Mouse (Mus musculus): Measurements from ENCODE around the gene Tdrd6.

Gene Tdrd6

DNA sequence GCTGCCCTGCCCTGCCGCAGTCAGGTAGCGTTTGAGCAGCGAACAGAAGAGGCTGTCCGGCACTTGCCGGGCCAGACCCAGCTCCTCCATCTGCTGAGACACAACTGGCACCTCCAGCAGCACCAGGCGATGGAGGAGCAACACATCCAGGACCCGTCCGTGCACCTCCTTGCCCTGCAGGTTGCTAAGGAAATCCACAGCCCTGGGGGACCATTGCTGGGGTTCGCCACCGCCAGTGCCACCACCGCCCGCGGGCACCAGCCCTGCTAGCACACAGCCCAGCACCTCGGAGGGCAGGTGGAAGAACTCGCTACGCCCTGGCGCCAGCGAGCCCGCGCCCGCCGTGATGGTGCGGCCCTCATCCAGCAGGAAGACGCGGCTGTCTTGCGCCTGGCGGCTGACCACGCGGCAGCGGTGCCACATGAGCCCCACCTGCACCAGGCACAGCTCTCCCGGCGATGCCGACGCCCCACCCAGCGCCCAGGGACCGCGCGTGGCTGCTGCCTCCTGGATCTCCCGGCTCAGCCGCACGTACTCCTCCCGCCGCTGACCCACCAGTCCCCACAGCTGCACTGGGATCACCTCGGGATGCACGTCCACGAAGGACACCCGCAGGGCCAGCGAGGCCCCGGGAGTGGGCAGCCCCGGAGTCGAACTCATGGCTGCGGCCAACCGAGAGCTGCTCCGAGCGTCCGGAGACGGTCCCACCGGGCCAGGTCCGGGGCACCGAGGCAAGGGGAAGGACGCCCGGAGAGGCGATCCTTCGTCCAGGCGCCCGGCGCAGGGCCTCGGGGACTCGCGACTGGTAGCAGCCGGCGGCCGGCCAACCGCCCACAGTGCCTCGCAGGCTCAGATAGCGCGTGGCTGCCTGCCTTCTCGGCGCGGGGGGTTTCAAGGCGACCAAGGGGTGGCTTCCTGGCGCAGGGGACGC, at the start of gene Tdrd6:
TSS of gene Tdrd6 (minus strand) at position 804 of the 931 bp plus-strand sequence.
- no peak for DNase-seq (ENCODE audit: low spot score)

DNA sequence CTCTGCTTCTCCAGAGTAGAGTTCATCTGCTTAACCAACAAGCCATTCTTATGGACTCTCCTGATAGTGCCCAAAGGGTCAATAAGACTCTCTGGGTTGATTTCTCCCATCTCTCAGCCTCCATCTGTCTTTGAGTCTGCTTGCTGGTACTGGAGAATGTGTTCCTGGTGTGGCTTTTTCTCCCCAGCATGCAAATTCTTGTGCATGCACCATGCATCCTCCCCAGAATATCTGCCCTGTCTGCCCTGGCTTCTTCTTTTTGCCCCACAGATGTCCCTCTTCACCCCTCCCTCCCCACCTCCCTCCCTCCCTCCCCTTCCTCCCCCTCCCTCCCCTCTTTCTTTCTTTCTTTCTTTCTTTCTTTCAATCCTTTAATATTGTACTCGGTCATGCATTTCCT, 47.2 kb upstream of the Tdrd6 start:
- DNase-seq (ENCODE audit: low spot score): no peak

DNA sequence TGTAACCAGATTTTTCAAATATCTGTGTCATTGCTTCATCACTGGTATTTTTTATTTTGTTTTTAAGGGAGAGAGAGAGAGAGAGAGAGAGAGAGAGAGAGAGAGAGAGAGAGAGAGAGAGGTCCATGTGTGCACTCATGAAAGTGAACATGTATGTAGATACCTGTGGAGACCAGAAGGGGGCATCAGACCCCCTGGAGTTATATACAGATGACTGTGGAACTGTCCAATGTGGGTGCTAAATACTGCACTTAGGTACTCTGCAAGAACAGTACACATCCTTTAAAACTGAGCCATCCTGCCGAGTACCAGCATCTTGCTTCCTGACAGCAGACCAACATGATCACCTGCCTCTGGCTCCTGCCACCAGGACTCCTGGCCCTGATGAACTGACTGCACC, 46.1 kb upstream of the Tdrd6 start:
- no peak for DNase-seq (ENCODE audit: low spot score)

DNA sequence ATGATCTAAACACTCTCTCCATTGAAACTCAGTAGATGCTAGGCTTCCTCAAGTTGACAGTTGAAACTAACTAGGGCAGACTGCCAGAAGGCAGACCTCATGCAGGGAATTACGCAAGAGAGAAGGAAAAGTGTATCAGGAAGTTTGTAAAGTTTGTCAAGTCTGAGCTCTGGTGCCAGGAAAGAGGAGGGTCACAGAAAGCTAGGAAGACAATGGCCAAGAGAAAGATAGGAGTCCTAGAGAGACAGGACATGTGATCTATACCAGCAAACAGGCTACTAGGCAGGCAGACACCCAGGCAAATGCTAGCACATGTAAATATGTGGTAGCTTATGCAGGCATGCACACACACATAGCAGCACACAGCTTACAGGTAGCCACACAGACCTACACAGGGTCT, 45.1 kb upstream of the Tdrd6 start:
- no peak for DNase-seq (ENCODE audit: low spot score)

DNA sequence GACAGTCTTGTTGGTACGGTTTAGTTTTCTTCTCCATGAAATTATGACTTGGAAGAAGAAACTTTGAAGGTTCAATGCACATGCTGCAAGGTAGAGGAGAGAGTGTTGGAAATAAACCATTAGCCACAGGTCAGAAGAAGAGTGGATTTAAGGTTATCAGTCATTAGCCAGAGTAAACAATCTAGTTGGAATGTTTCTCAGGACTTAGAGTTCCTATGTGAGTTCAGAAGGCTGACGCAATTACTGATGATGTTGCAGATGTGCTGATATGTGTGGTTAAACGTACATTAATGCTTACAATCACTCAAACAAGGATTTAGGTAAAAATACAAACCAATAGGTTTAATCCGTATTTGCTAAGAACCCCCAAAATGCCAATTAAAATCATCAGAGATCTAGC, 41.8 kb upstream of the Tdrd6 start:
- no peak for DNase-seq (ENCODE audit: low spot score)

DNA sequence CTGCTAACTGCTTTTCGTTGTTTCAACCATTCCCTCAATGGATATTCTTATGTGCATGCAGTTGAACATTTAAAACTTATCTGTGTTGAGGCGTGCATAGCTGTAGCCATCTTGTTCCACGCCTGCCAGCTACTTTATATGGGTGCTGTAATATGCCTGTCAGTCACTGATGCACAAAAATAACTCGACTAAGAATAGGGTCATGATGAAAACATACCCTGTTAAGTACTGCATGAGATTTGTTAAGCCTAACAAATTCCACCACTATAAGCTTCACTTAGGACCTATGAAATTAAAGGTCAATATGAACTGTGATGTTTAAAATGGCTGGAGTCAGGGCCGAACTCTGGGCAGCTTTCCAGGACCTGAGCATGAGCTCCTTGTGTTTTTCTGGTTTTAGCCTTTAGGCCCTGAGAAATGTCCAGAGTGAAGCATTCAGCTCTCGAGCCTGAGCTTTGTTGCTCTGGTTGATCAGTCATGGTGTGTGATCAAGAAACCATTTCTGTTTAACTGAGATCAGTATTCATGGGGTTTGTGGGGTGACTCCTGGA, 39.1 kb upstream of the Tdrd6 start:
- no peak for DNase-seq (ENCODE audit: low spot score)

DNA sequence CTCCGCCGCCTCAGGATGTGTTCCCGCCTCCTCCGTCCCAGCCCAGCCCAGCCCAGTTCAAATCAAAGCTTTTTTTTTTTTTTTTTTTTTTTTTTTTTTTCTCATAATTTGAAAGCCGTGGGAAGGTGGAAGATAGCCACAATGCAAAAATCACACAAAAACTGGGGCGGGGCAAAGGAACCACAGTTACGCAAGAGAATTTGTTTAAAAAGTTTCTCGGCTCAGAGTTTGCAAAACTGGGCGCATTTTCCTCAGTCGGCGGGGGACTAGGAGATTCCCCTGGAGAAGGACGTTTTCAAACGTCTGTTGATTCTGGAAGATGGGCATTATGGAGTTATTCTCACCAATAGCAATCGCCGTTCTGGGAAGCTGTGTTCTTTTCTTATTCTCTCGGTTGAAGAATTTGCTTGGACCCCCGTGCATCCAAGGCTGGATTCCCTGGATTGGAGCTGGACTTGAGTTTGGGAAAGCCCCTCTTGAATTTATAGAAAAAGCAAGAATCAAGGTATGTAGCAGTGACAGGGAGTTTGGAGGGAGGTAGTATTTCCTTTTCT, 37.3 kb upstream of the Tdrd6 start, which contains the start of gene Cyp39a1:
TSS of gene Cyp39a1 (plus strand) at position 136 of the 554 bp plus-strand sequence.
- no peak for DNase-seq (ENCODE audit: low spot score)

DNA sequence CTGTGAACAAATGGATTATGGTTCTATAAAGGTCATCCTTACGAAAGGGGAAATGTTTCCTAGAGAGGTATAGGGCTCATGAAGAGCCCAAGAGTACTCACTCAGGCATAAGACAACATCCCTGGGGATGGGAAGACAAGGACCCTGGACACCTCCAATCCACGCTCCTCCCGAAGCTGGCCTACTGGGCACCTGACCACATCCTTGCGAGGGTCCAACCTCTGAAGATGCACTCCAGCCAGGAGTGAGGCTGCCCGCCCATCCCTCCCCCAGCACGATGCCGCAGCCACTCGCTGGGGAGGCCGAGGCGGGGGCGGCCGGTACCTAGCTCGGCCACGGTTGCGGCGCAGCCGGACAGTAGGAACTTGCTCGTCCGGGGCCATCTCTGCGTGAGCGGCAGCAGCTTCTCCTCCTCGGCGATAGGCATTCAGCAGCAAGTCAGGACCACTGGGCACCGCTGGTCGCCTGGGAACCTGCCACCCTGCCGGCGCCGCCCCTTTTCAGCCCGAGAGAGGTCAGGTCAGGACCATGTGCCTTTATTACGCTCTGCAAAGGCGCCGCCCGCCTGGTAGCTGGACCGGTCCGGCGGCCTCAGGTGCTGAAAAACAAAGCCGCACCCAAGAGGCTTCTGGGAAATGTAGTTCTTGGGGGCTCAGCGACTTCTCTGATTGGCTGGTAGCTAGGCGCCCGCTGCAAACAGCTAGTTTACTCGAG, 36.6 kb upstream of the Tdrd6 start, which contains the start of gene Slc25a27:
TSS of gene Slc25a27 (minus strand) at position 639 of the 714 bp plus-strand sequence.
- peak; percentile 82 for DNase-seq (ENCODE audit: low spot score)

DNA sequence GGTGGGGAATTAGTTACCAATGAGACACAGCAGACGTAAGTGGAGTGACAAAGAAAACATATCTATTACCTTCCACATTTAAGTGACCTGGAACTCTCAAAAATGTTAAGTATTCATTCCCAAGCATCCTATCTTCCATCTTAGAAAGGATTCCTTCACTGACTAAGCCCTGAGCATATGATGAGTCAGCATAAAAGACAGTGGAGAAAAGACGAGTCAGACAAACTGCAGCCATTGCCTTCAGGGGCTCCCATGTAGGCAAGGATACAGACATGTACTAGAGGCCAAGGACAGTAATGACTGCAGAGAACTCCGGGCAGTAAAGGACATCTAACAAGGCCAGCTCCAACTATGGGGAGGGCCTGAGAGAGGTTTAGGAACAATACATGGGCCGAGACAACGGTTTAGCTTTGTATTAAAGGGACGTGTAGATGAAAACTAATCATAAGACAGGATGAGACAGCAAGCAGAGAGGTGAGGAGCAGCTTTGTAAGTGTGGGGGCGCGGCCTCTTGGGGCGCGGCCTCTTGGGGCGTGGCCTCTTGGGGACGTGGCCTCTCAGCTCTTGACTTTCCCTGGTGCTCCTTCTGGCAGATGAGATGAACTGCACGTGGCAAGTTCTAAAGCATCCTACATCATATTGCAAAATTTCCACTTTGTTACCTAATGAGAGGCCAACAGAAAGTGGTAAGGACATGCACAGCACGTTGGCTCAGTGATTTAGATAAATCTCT, 21.4 kb upstream of the Tdrd6 start:
- no peak for DNase-seq (ENCODE audit: low spot score)

DNA sequence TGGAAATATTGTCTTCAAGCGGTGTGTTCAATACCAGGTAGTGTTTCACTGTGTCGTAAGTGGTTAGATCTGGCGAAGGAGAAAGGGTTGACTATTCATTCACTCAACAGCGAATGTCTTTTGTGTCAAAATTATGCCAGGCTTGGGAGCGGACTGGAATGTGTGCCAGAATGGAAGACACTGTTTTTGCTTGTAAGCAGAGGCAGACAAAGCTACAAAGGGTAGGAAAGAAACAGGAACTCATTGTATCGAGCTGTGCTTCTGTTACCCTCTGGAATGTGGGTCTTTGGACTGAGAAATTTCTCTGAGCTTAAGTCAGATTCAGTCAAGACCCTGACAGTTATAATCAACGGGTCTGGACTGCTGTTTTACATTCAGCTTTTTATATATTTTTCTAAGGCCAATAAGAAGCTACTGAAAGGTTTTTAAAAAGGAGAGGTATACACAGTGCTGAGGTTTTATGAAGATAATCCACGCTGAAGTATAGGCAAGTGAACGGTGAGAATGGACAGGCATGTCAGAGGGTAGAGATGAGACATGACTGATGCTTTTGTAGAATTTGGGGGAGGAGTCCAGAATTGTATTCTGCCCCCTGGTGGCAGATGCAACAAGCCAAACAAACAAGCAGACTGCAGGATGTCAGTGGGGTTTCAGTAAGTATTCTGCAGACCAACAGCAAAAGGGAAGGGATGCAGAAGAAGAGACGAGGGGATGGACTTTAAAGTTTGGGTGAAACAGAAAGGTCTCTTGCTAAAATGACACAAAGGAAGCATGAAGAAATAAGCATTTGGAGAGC, 19.7 kb upstream of the Tdrd6 start:
- no peak for DNase-seq (ENCODE audit: low spot score)

DNA sequence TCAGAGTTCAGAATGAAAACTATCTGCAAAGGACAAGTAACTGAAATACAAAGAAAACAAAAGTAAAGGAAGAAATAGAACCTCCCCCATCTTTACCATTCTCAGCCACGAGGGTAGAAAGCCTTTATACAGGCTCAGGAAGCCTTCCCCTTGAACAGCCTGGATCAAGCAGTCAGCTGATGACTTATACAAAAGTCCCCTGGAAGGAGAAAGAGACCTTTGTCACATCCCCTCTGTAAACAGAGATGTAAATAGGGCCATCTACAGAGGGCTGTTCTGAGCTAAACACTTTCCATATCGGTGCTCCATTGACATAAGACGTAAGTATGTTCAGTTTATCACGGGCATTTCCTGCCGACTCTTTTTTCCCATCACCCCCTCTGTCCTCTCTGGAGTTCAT, 16.8 kb upstream of the Tdrd6 start:
- DNase-seq (ENCODE audit: low spot score): no peak

DNA sequence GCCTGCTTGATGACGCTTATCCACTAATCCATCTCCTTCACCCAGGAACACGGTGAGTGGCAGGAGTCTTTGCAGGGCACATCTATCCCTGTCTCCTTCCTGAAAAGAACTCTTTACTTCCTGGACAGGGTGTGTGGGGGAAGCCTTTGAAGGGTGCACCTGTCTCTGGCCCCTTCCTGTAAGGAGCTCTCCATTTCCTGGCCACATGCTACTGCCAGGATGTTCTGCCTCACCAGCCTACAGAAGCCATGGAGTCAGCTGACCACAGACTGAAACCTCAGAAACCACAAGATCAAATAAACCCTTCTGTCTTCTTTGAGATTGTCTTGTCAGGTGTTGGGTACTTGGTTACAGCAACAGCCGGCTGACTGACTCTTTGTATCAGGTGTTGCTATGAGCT, 15.0 kb upstream of the Tdrd6 start:
- no peak for DNase-seq (ENCODE audit: low spot score)

DNA sequence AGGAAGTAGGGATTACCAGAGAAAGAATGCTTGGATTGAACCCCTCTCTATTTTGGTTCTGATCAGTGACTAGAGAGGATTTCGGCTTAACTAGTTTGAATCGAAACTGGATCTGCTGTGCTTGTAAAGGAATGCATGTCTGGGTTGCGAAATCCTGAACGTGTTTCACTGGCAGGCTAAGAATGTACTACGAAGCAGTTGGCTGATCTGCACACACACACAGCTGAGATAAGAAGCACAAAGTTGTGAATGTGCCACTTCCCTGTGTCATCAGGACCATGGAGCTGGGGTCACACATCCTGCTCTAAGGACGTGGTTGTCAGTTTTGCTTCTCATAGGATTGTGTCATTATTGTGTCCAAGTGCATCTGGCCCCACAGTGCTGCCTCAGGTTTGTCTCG, 14.3 kb upstream of the Tdrd6 start:
- no peak for DNase-seq (ENCODE audit: low spot score)

DNA sequence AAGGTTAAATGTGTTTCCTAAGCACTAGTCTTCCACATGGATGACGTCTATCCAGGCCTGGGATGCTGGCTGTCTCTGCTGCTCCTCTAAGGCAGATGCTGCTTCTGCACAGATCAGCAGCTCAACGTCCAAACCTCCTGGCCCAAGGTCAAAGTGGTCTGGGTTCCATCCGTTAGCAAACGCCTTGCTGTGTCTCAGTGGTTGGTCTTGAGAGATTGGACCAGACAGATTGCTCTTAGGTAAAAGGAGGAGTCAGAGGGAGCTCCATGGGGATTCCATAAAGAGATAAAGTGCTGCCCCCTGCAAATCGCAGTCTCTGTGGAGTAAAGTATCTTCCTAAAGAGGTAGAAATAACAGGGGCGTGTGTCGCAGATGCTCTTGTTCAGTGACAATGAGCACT, 13.1 kb upstream of the Tdrd6 start:
- no peak for DNase-seq (ENCODE audit: low spot score)

DNA sequence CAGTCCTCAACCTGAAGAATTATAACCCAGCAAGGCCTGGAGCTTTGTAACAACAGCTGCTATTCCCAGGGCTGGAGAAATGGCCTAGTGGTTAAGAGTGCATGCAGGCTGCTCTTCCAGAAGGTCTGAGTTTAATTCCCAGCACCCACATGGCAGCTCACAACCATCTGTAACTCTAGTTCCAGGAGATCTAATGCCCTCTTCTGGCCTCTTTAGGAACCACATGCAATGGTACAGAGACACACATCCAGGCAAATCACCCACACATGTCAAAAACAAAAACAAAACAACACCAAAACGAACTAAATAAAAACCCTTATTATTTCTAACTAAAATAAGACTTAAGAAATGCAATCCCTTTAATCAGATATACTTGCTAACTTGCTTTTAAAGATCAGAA, 10.7 kb upstream of the Tdrd6 start:
- DNase-seq (ENCODE audit: low spot score): no peak

DNA sequence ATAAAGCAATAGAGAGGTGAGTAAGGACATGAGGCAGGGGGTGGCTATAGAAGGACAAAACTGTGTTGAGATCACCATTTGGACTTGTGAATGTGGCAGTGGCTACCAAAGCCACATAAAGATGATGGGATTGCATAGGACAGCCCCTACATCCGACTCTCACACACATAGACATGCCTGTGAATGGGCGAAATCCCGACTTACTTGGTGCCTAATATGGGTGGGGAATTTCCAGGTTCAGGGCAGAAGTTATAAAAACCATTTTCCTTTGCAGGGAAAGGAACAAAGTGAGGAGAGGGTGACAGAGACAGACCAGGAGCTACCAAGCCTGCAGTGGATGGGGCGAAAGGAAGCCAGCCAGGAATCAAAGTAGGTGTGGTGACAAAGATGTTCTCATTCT, 7.0 kb upstream of the Tdrd6 start:
- DNase-seq (ENCODE audit: low spot score): no peak

DNA sequence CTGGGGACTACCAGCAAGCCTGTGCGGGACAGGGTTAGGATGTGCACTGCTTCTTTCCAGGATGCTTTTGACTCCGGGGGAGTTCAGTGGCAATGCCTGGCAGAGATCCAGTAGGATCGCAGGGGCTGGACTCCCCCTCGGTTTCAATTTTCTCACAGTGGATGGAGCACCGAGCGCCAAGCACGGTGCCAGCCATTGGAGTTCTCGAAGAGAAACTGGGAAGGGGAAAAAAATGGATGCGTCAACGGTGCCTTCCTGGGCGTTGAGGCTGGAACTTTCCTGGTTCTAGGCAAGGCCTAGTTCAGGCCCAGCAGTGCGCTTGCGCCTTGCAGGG, 295 bp upstream of the Tdrd6 start:
- DNase-seq (ENCODE audit: low spot score): no peak

DNA sequence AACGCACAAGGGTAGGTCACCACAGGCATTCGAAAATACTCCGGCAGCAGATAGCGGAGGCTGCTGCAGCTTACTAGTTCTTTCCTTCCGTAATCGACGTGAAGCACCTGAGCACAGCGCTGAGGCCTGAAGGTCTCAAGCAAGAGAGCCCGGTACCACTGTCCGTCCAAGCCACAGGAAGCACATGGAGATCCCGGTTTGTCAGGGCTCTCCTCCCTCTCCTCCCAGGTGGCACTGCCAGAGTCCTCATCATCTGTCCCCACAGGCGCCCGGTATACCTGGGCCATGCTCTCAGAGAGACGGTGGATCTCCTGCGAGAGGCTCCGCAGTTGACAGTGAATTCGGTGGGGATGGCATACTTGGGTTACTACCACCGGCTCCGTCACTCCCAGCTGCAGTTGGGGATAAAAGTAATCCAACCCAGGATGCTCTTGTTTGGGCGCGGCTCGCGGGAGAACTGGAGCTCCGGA, 1.0 kb downstream of the Tdrd6 start:
- DNase-seq (ENCODE audit: low spot score): no peak

DNA sequence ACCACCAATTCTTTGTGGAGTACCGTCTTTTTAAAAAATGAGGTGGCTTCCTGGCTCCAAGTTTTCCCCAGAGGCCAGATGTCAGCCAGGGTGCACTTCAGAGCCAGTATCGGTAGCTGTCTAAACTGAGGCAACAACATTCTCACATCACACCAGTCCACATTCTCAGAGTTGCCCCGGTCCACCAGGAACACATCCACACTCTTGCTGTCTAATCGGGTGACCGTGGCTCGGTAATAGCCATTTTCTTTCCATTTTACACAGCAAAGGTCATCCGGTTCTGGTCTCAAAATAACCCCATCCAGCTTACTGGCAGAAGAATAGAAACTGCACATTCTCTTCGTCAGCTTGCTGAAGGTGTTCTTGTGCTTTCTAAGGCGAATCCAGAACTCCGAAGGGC, 1.9 kb downstream of the Tdrd6 start:
- no peak for DNase-seq (ENCODE audit: low spot score)

DNA sequence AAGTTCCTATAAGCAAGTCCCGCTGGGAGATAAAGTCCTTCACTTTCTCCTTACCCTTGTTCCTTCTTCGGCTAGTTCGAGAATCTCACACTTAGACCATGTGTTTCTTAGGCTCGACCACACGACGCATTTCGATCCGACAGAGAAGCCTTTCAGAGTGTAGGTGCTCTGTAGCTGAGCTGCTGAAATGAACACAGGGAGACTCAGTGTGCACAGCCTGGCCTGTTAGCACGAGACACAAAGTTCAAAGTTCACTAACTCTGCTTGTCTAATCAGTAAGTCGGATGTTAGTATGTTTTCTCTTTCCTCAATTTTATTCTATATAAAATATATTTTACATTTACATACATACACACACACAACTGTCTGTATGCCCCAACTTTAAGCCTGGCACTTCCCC, 8.0 kb downstream of the Tdrd6 start:
- DNase-seq (ENCODE audit: low spot score): no peak

DNA sequence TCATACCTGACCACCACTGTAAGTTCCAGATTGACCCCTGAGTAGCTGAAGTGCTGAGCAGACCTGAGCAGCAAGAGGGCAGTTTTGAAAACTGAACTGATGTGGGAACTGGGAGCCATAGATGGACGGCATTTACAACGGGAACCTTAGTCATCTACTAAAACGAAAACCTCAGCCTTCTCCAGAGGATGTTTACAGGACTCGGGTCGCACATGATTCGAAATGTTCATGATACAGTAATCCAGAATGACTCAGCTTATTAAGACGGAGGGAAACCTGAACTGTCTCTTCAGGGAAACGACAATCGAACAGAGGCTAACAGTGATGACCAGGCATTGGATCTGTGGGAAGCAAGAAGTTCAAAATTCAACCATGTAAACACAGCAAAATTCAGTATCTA, 10.9 kb downstream of the Tdrd6 start:
- no peak for DNase-seq (ENCODE audit: low spot score)
